16 mouse cellular contexts compared by ENCODE assay signal in the genomic region with DNA sequence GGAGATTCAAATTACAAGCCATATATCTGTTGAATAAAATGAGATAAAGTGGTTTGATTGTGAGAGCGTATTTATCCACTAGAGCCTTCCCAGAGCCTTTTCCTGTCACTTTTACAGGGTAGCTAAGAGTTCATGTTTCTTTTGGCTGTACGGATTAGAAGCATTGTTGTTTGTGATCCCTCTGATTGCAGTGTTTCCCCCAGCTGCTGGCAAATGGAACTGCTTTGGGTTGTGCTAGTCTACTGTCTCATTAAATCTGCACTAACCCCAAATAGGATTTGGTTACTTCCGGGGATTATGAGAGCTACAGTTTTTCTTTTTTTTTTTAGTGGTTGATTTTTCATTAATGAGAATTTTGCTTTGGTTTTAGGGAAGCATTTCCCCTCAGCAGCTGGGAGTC. TPM values are rescaled to one million over a fixed set of nuclear protein-coding genes. Genes with fewer than 3 reads are reported as not detected.
A peak's percentile ranks its signal among the peaks of the same experiment; 100 is the strongest.
DNase-seq lines count a peak whose midpoint lies in the region; ATAC-seq and TF ChIP-seq lines count a peak whose summit lies in the region.
"Had no signal": no experiment of that assay in that cellular context is flagged by ENCODE, and none has a peak within 500 bp of the region (broad histone marks: within the 10 kb centered on the region; RNA-seq: fewer than 3 reads in every experiment).

No protein-coding gene starts in this region.

- H3K4me2 ChIP-seq in forebrain, embryonic 13.5 days: peak overlapping the region; percentile 75

- H3K9me3 ChIP-seq in forebrain, embryonic 13.5 days (replicated peaks): no peaks in the 10 kb centered on the region
- H3K9me3 ChIP-seq: lung, embryonic 15.5 days had no signal

- H3K4me1 ChIP-seq in forebrain, embryonic 13.5 days: peaks cover 21% of the 10 kb centered on the region

- H3K27ac ChIP-seq in gastrocnemius, adult 2 months: no peak overlapping the region
- H3K27ac ChIP-seq in forebrain, embryonic 13.5 days: no peak overlapping the region
- H3K27ac ChIP-seq: lung, embryonic 15.5 days had no signal

- no peak for DNase-seq in gastrocnemius, adult 2 months
- DNase-seq in gastrocnemius, postnatal 4 days (ENCODE audit: low spot score in 2 of 2): no peak
- peak; percentile 23 for DNase-seq in kidney, adult 9 months
- DNase-seq in kidney, postnatal 25 days: no peak
- DNase-seq in kidney, postnatal 14 days: peak; percentile 44
- no peak for DNase-seq in adrenal gland, postnatal 36 days
- DNase-seq in ovary, postnatal 14 days (ENCODE audit: low spot score): no peak
- DNase-seq: adrenal gland, postnatal 25 days; cerebellum, adult 8-10 months; embryo, embryonic 11 days; gastrocnemius, postnatal 25 days; liver; spleen, adult 18-20 months; thymus, postnatal 14 days had no signal

- H3K27me3 ChIP-seq in forebrain, embryonic 13.5 days: no peaks in the 10 kb centered on the region

- intact Hi-C loops in gastrocnemius, adult 2 months (cut with DNase I): no loop called here

- peak; percentile 7; the same call in 1 of the 2 replicates for TF ChIP-seq CTCF in gastrocnemius, adult 2 months (IDR thresholded peaks at IDR 0.05)

- peak overlapping the region; percentile 82 for H3K4me3 ChIP-seq in gastrocnemius, adult 2 months
- 0 out of 2 replicates have a peak overlapping the region, but pooled peaks have one; percentile 79 for H3K4me3 ChIP-seq in forebrain, embryonic 13.5 days

- no peak overlapping the region for H3K9ac ChIP-seq in forebrain, embryonic 13.5 days
- H3K9ac ChIP-seq: lung, embryonic 15.5 days had no signal

- WGBS in forebrain, embryonic 13.5 days: 32% methylated on average over 3 of the region's 3 CpGs

- 0 out of 2 replicates have a peak, but pooled peaks cover 1% of the 10 kb centered on the region for H3K36me3 ChIP-seq in forebrain, embryonic 13.5 days (ENCODE audit: poor library complexity, severe bottlenecking)
- H3K36me3 ChIP-seq: lung, embryonic 15.5 days had no signal

- ATAC-seq in forebrain, embryonic 13.5 days: no peak

RNA-seq across cellular contexts. Expression of gene Unc13b, which starts 1.5 kb away (rescaled TPM):
- total RNA-seq in gastrocnemius, adult 2 months (2021): 1 to 10 TPM; 2.1 to 2.9 TPM
- total RNA-seq in gastrocnemius, postnatal 4 days (2021): 1 to 10 TPM; 5.9 to 7.2 TPM
- polyA plus RNA-seq in forebrain, embryonic 13.5 days (2015; fragmentation: Nextera tagmentation; extraction: Ambion mirVana): 15.1 and 15.2 TPM in 2 replicates
- total RNA-seq in adrenal gland, postnatal 36 days (2021): 10 to 100 TPM; 10.5 to 12.4 TPM

RNA-seq across cellular contexts. Expression of gene Fam214b, which starts 14.3 kb away (rescaled TPM):
- 10 to 100 TPM; 21.1 to 24.5 TPM for total RNA-seq in gastrocnemius, adult 2 months (2021)
- 10 to 100 TPM; 20.6 to 25.1 TPM for total RNA-seq in gastrocnemius, postnatal 4 days (2021)
- 33.8 and 42.3 TPM in 2 replicates for polyA plus RNA-seq in forebrain, embryonic 13.5 days (2015; fragmentation: Nextera tagmentation; extraction: Ambion mirVana)
- 10 to 100 TPM; 44.0 to 57.2 TPM for total RNA-seq in adrenal gland, postnatal 36 days (2021)

RNA-seq across cellular contexts. Expression of gene Stoml2, which starts 28.8 kb away (rescaled TPM):
- total RNA-seq in gastrocnemius, adult 2 months (2021): 100 to 1,000 TPM in 1 of 2 experiments, 10 to 100 TPM in 1; 87.5 to 108 TPM
- 100 to 1,000 TPM in 1 of 2 experiments, 10 to 100 TPM in 1; 94.7 to 103 TPM for total RNA-seq in gastrocnemius, postnatal 4 days (2021)
- 305 and 335 TPM in 2 replicates for polyA plus RNA-seq in forebrain, embryonic 13.5 days (2015; fragmentation: Nextera tagmentation; extraction: Ambion mirVana)
- total RNA-seq in adrenal gland, postnatal 36 days (2021): 100 to 1,000 TPM; 191 to 261 TPM

RNA-seq across cellular contexts. Expression of gene Pigo, which starts 34.7 kb away (rescaled TPM):
- total RNA-seq in gastrocnemius, adult 2 months (2021): 10 to 100 TPM in 1 of 2 experiments, 1 to 10 TPM in 1; 4.9 to 10.2 TPM
- 10 to 100 TPM; 10.7 to 10.8 TPM for total RNA-seq in gastrocnemius, postnatal 4 days (2021)
- polyA plus RNA-seq in forebrain, embryonic 13.5 days (2015; fragmentation: Nextera tagmentation; extraction: Ambion mirVana): 21.4 and 25.3 TPM in 2 replicates
- 10 to 100 TPM; 16.0 to 19.6 TPM for total RNA-seq in adrenal gland, postnatal 36 days (2021)

RNA-seq across cellular contexts. Expression of gene Fancg, which starts 50.0 kb away (rescaled TPM):
- total RNA-seq in gastrocnemius, adult 2 months (2021): 1 to 10 TPM in 1 of 2 experiments, under 1 TPM in 1; 0.84 to 1.2 TPM
- 1 to 10 TPM; 5.5 to 8.7 TPM for total RNA-seq in gastrocnemius, postnatal 4 days (2021)
- 22.9 and 23.5 TPM in 2 replicates for polyA plus RNA-seq in forebrain, embryonic 13.5 days (2015; fragmentation: Nextera tagmentation; extraction: Ambion mirVana)
- 10 to 100 TPM in 1 of 2 experiments, 1 to 10 TPM in 1; 6.3 to 14.2 TPM for total RNA-seq in adrenal gland, postnatal 36 days (2021)

Comparison
In these comparisons a context has a peak if more than half of its experiments do, and no peak if none do; other contexts are left out.
1. DNase-seq: peak in kidney, adult 9 months (single experiment) and kidney, postnatal 14 days (single experiment); none in gastrocnemius, adult 2 months (single experiment), gastrocnemius, postnatal 4 days (0 of 2), kidney, postnatal 25 days (0 of 2), adrenal gland, postnatal 36 days (0 of 2) and ovary, postnatal 14 days (single experiment).